Mouse (Mus musculus): ENCODE measurements at regions not wholly inside any gene's neighbourhood (a gene's known extent, or its start where the extent isn't known, plus 50 kb on each side); places are given as distances from the start of the nearest gene placed in this dataset.
A peak's percentile ranks its signal among the peaks of the same experiment; 100 is the strongest.

GRCm38 (mm10) chr4:33556661-33557540 is 246.8 kb downstream of the Rngtt start:
- TF ChIP-seq POLR2A (IDR thresholded peaks at IDR 0.05; ENCODE audit: low read depth, low read length) (no peak), CTCF (IDR thresholded peaks at IDR 0.05; ENCODE audit: extremely low read depth, insufficient read length, insufficient replicate concordance, low read depth, low read length) (0 out of 2 replicates have a peak, but pooled peaks have one; percentile 20)

Measured in small intestine, adult 2 months (tissue).